Mouse (Mus musculus): Measurements from ENCODE around the gene Dcun1d1. TPM values are rescaled to one million over a fixed set of nuclear protein-coding genes. Genes with fewer than 3 reads are reported as not detected.

Gene Dcun1d1
- polyA plus RNA-seq (2015; fragmentation: Nextera tagmentation; extraction: Ambion mirVana): 66.4 and 82.6 TPM in 2 replicates

GRCm38 (mm10) chr3:35937345-35937744 is at the start of gene Dcun1d1:
Dcun1d1 (minus strand) TSS chr3:35937445.

Other genes with a start within 250 kb of the Dcun1d1 start
- 16.3 and 18.5 TPM in 2 replicates for gene Atp11b, start 183.3 kb downstream of the Dcun1d1 start, polyA plus RNA-seq (2015; fragmentation: Nextera tagmentation; extraction: Ambion mirVana)
- 15.9 and 16.5 TPM in 2 replicates for gene Mccc1, start 63.2 kb upstream of the Dcun1d1 start, polyA plus RNA-seq (2015; fragmentation: Nextera tagmentation; extraction: Ambion mirVana)
- not detected in 2 replicates for gene Ccdc144b, start 116.1 kb upstream of the Dcun1d1 start, polyA plus RNA-seq (2015; fragmentation: Nextera tagmentation; extraction: Ambion mirVana)
- gene Acad9, start 128.5 kb upstream of the Dcun1d1 start, polyA plus RNA-seq (2015; fragmentation: Nextera tagmentation; extraction: Ambion mirVana): 36.1 and 47.2 TPM in 2 replicates
- 4.3 and 4.4 TPM in 2 replicates for gene D3Ertd254e, start 213.6 kb upstream of the Dcun1d1 start, polyA plus RNA-seq (2015; fragmentation: Nextera tagmentation; extraction: Ambion mirVana)